Mouse (Mus musculus) intestine, embryonic 16.5 days (tissue): ENCODE results near the gene F11r. TPM values are rescaled to one million over a fixed set of nuclear protein-coding genes. Genes with fewer than 3 reads are reported as not detected.
A peak's percentile ranks its signal among the peaks of the same experiment; 100 is the strongest.

Experiments used
- ATAC-seq: fragments of 200-750 bp; cut with Nextera tagmentation; 2 replicates; pipeline ENCODE4 v1.8.0; 2017; ENCODE audit warnings: moderate TSS enrichment, moderate library complexity
- H3K27ac ChIP-seq: fragments of 300-500 bp; sonication (generic); 2 replicates; pipeline ENCODE4 v1.5.1; 2014; ENCODE audit warnings: mild to moderate bottlenecking, low read length
- H3K27me3 ChIP-seq: fragments of 300-500 bp; sonication (generic); replicated peaks from 2 replicates; pipeline ENCODE4 v1.6.1; 2014; ENCODE audit warnings: low read length, control low read depth, mixed read lengths; ENCODE audit not compliant: control insufficient read depth, insufficient read depth
- H3K36me3 ChIP-seq: fragments of 300-500 bp; sonication (generic); 2 replicates; pipeline ENCODE4 v1.6.1; 2014; ENCODE audit warnings: low read length, control low read depth; ENCODE audit not compliant: control insufficient read depth, insufficient read depth
- H3K4me1 ChIP-seq: fragments of 300-500 bp; sonication (generic); 2 replicates; pipeline ENCODE4 v1.6.1; 2014; ENCODE audit warnings: low read length, control low read depth, mixed read lengths; ENCODE audit not compliant: control insufficient read depth, insufficient read depth
- H3K4me2 ChIP-seq: fragments of 300-500 bp; sonication (generic); 2 replicates; pipeline ENCODE4 v1.6.1; 2014; ENCODE audit warnings: low read depth, low read length, control low read depth
- H3K4me3 ChIP-seq: fragments of 300-500 bp; sonication (generic); 2 replicates; pipeline ENCODE4 v1.5.1; 2014; ENCODE audit warnings: mild to moderate bottlenecking, low read length
- H3K9ac ChIP-seq: fragments of 300-500 bp; sonication (generic); 2 replicates; pipeline ENCODE4 v1.6.1; 2014; ENCODE audit warnings: low read depth, low read length
- H3K9me3 ChIP-seq: fragments of 300-500 bp; sonication (generic); 2 replicates; pipeline ENCODE4 v1.6.1; 2016; ENCODE audit warnings: low read length, control low read depth; ENCODE audit not compliant: control insufficient read depth
- WGBS: fragments of 180-500 bp; shearing (Covaris S2); extraction: QIAGEN DNeasy Blood & Tissue Kit; methylation state at CpG from one replicate; pipeline ENCODE4 v1.1.7; 2014; 5-methylcytosine and 5-hydroxymethylcytosine counted together
- polyA plus RNA-seq: library from polyadenylated mRNA; unstranded; fragments of >200 nt; fragmentation: Nextera tagmentation; extraction: Ambion mirVana; gene quantifications from 2 replicates; pipeline ENCODE4 v1.2.1, GENCODE M21; 2015

Gene F11r
- polyA plus RNA-seq, 1 experiment from 2014 or later = 108 TPM

DNA sequence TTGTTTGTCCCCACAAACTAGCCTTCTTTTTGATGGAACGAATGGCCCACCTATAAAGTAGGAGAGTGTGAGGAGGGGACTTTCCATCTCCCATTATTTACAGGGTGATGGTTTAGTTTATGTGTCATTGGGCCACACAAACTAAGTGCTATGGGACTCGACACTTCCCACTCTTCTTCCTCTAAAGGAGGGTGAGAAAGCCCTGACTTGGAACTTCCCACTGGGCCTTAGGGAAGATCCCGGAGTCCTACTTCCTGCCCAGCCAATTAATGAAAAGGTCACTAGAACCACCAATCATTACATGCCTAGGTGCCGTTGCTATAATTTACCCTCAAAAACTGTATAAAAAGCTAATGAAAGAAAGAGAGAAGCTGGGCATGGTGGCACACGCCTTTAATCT lies 5.2 kb upstream of the F11r start:
- no peak overlapping the region for H3K9ac ChIP-seq
- H3K4me2 ChIP-seq = no peak overlapping the region
- no peak overlapping the region for H3K4me3 ChIP-seq
- no peaks in the 10 kb centered on the region for H3K9me3 ChIP-seq
- peaks cover 9% of the 10 kb centered on the region for H3K4me1 ChIP-seq
- H3K27me3 ChIP-seq = no peaks in the 10 kb centered on the region
- H3K27ac ChIP-seq = no peak overlapping the region
- no peaks in the 10 kb centered on the region for H3K36me3 ChIP-seq
- no peak for ATAC-seq
- WGBS = 77% methylated on average over 5 of the region's 5 CpGs

DNA sequence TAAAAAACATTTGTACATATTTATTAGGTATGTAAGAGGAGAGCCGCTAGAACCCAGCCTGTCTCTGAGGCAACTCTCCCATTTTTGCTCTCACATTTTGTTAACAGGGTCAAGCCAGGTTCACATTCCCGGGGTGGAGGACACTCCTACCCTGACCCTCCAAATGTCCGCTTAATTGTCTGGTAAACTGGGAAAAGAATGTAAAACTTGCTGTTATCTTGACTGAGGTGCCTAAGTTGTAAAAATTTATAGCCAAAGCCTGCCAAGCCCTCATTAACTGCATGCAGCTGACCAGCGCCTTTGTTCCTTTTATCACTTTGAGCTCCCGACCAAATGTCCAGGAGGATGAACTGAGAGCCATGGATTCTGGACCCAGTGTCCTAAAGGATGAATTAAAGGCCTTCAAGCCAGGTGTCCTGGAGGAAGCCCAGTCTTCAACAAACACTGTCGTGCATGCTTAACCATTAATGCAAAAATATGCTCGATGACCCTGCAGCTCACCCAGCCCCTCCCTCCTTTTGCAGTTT lies 2.0 kb upstream of the F11r start:
- ATAC-seq = no peak
- H3K9me3 ChIP-seq = no peaks in the 10 kb centered on the region
- H3K27ac ChIP-seq = no peak overlapping the region
- peaks cover 24% of the 10 kb centered on the region for H3K4me1 ChIP-seq
- no peaks in the 10 kb centered on the region for H3K36me3 ChIP-seq
- no peaks in the 10 kb centered on the region for H3K27me3 ChIP-seq
- no peak overlapping the region for H3K9ac ChIP-seq
- no peak overlapping the region for H3K4me3 ChIP-seq
- 0 out of 2 replicates have a peak overlapping the region, but pooled peaks have one; percentile 3 for H3K4me2 ChIP-seq
- 20% methylated on average over 7 of the region's 7 CpGs for WGBS

DNA sequence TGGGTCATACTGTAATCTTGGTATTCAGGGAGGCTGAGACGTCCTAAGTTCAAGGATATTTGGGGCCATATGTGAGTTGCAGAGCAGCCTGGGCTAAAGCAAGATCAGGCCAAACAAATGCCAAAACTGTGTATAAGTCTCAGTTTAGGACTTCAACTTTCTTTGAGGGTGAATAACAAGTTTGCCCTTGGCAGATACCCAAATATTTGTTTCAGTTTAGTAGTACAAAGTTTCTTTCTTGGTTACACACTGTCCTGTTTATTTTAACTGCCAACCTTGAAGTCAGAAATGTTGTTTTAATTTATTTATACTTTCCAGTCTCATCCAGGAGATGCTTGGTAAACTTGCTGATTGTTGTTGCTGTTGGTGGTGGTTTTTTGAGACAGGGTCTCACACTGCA lies 1.4 kb upstream of the F11r start:
- H3K4me2 ChIP-seq = no peak overlapping the region
- 41% methylated on average over 1 of the region's 1 CpGs for WGBS
- ATAC-seq = no peak
- H3K4me3 ChIP-seq = no peak overlapping the region
- H3K27me3 ChIP-seq = no peaks in the 10 kb centered on the region
- H3K9ac ChIP-seq = no peak overlapping the region
- H3K27ac ChIP-seq = no peak overlapping the region
- peaks cover 30% of the 10 kb centered on the region for H3K4me1 ChIP-seq
- H3K9me3 ChIP-seq = no peaks in the 10 kb centered on the region
- H3K36me3 ChIP-seq = no peaks in the 10 kb centered on the region

DNA sequence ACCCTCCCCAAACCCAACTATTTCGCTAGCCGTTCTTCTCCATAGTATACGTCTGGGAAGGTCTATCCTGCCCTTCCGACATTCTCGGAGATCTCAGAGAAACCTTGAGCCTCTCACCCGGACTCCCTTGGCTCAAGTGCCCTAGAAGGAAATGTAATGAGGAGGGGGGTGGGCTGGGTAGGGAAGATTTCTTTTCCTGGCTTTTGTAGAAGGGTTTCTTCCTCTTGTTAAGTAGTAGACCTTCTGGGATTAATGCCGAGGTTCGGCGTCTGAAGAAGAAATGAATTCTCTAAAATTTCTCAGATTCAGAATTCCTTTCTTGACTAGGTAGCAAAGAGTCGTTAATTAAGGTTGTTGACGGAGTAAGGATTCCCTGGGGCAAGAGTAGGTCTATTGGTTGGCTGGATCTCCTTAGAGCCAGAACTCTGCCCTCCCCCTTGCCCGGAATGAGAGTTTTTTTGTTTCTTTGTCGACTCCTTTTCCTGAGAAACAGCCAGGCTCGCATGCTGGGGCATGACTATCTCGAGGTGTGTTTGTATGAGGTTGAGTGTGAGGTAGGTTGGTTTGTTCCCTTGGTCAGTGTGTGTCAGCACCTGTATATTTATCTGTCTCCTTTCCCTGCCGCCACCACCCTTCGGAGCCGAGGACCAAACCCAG lies 807 bp downstream of the F11r start:
- H3K4me2 ChIP-seq = peak overlapping the region; percentile 62
- H3K9me3 ChIP-seq = no peaks in the 10 kb centered on the region
- peak overlapping the region; percentile 76 for H3K9ac ChIP-seq
- H3K4me3 ChIP-seq = peak overlapping the region; percentile 65
- H3K27ac ChIP-seq = peak overlapping the region; percentile 85
- peaks cover 42% of the 10 kb centered on the region for H3K4me1 ChIP-seq
- no peak for ATAC-seq
- H3K27me3 ChIP-seq = no peaks in the 10 kb centered on the region
- 5% methylated on average over 18 of the region's 18 CpGs for WGBS
- H3K36me3 ChIP-seq = no peaks in the 10 kb centered on the region

DNA sequence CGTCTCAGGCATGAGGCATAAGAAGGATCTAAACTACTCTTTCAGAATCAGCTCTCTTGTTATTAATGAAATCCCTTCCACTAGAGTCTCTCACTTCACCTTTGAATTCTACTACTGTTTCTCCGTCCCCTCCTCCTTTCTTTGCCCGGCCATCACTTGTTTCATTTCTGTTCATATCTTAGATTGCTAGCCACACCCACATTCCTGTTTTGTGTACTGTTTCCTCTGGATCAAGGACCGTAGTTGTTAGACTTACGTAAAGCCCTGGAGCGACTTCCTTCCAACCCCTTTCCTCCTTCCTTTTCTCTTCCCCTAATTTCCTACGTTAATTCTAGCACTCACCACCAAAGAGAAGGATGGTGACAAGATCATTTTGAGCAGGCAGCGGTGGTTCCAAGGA lies 1.7 kb downstream of the F11r start:
- no peaks in the 10 kb centered on the region for H3K36me3 ChIP-seq
- H3K27me3 ChIP-seq = no peaks in the 10 kb centered on the region
- WGBS = 26% methylated on average over 8 of the region's 8 CpGs
- no peak for ATAC-seq
- H3K9me3 ChIP-seq = no peaks in the 10 kb centered on the region
- H3K27ac ChIP-seq = peak overlapping the region; percentile 85
- peaks cover 44% of the 10 kb centered on the region for H3K4me1 ChIP-seq
- H3K4me2 ChIP-seq = peak overlapping the region; percentile 62
- peak overlapping the region; percentile 76 for H3K9ac ChIP-seq
- peak overlapping the region; percentile 65 for H3K4me3 ChIP-seq

DNA sequence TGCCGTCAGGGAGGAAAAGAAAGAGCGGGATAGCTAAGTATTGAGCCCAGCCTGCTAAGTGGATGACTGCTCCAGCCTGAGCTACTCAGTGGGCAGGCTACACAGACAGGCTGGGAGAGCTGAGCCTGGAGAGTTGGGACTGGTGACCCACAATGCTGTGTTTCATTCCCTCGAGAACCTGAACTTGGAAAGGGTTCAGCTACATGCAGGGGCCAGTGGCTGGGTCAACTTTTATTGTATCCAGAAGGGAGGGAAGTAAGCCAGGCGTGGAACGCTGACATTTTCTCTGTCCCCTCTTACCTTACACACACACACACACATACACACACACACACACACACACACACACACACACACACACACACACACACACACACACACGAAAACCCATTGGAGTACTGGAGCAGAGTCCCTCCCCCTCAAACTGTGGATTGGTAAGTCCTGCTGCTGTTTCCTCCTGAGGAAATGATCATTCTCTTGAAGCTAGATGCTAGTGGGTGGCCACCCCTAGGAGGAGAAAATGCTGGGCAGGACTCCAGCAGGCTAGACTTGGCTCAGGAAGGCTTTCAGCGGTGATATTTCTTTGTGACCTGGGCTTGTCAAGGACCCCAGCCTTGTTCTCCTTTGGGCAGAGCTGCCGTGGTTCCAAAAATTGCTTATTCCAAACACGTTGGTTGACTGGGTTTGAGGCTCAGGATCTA lies 2.8 kb downstream of the F11r start:
- peak overlapping the region; percentile 65 for H3K4me3 ChIP-seq
- no peaks in the 10 kb centered on the region for H3K9me3 ChIP-seq
- H3K27me3 ChIP-seq = no peaks in the 10 kb centered on the region
- peaks cover 43% of the 10 kb centered on the region for H3K4me1 ChIP-seq
- H3K9ac ChIP-seq = peak overlapping the region; percentile 34
- H3K27ac ChIP-seq = peak overlapping the region; percentile 89
- no peaks in the 10 kb centered on the region for H3K36me3 ChIP-seq
- WGBS = 21% methylated on average over 9 of the region's 9 CpGs
- ATAC-seq = 0 out of 2 replicates have a peak, but pooled peaks have one; percentile 11
- H3K4me2 ChIP-seq = peak overlapping the region; percentile 62

DNA sequence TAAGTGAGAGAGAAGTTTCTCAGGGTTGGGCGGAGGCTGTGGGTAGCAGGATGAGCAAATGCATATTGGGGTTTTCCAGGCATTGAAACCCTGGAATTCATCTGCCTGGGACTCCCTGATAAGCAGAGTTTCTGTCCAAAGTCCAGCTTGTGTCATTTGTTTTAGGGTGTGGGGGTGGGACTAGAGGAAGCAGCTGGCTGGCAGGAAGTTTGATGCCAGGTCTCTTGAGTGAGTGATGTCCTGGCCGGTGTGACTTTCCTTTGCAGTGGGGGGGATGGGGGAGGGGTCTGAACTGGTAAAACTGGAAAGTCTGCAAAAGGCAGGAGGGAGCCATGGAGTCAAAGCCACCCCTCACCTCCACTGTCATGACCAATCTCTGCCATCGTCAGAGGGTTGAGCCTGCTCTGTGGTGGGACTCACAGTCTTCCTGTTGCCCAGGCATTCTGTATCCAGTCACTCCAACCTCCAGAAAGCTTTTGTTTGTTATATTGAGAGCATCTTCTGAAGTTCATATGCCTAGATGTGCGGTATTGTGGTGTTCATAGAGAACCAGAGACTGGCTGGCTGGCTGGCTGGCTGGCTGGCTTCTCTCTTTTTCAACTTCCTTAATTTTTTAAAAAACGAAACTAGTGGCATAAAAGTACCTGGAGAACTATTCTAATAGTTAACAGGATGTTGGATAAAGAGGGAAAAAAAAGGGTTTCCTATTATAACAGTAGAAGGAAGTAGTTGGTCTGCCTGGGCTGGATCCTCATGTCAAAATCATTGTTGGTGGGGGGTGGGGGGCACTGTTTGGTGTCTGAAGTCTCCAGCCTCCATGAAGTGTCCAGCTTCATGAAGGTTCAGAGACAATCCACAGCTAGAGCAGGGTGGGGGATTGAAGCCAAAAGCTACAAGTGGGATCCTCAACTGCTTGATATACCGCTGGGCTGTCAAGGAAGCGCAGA lies 4.4 kb downstream of the F11r start:
- Histone ChIP-seq H3K4me3 (peak overlapping the region; percentile 29), H3K27me3 (no peaks in the 10 kb centered on the region), H3K9me3 (0 out of 2 replicates have a peak, but pooled peaks cover 2% of the 10 kb centered on the region), H3K36me3 (no peaks in the 10 kb centered on the region), H3K4me2 (peak overlapping the region; percentile 53), H3K9ac (peak overlapping the region; percentile 24), H3K4me1 (peaks cover 35% of the 10 kb centered on the region), H3K27ac (peak overlapping the region; percentile 89)
- WGBS = 36% methylated on average over 7 of the region's 7 CpGs
- ATAC-seq = peak; percentile 50

DNA sequence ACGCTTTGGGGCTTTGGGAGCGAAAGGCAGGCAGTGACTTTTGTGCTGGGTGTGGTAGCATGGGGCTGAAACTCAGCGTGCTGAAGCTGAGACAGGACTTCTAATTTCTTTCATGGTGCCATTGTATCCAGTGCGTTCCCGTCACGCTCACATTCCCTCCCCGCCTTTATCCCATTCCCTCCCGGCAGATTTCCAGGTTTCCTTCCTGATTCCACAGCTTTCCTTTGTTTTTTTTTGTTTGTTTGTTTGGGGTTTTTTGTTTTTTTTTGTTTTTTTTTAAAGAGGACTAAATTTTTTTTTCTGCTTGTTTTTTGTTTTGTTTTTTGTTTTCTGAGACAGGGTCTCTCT lies 5.1 kb downstream of the F11r start:
- no peaks in the 10 kb centered on the region for H3K27me3 ChIP-seq
- peak overlapping the region; percentile 29 for H3K4me3 ChIP-seq
- ATAC-seq = no peak
- no peaks in the 10 kb centered on the region for H3K36me3 ChIP-seq
- peak overlapping the region; percentile 24 for H3K9ac ChIP-seq
- peaks cover 37% of the 10 kb centered on the region for H3K4me1 ChIP-seq
- H3K9me3 ChIP-seq = 0 out of 2 replicates have a peak, but pooled peaks cover 2% of the 10 kb centered on the region
- H3K4me2 ChIP-seq = peak overlapping the region; percentile 53
- H3K27ac ChIP-seq = peak overlapping the region; percentile 89
- WGBS = 41% methylated on average over 8 of the region's 8 CpGs

DNA sequence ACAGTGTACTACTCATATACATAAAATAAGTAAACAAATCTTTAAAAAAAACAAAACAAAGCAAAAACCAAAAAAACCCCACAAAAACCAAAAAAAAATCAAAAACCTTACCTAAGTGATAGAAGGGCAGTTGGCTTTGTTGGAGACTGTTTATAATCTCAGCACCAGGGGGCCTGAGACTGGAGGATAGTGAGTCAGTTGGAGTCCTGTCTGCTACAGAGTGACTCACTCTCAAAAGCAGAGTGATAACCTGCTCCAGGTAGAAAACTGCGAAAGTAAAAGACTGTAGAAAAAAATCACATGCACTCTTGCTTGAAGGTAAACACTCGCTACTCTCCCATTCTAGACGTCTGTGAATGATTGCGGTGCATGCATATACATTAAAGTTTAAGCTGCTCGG lies 7.7 kb downstream of the F11r start:
- no peak for ATAC-seq
- Histone ChIP-seq H3K9me3 (0 out of 2 replicates have a peak, but pooled peaks cover 2% of the 10 kb centered on the region), H3K27ac (no peak overlapping the region), H3K4me1 (peaks cover 25% of the 10 kb centered on the region), H3K9ac (no peak overlapping the region), H3K36me3 (no peaks in the 10 kb centered on the region), H3K4me2 (no peak overlapping the region), H3K27me3 (no peaks in the 10 kb centered on the region), H3K4me3 (no peak overlapping the region)
- WGBS = 62% methylated on average over 5 of the region's 5 CpGs
